Mouse (Mus musculus) ES-E14 (cell line): ENCODE data around the gene 1700011M02Rik.

Experiments used
- ZC3H11A ChIP-seq: IDR thresholded peaks from 2 replicates; pipeline ENCODE4 v1.6.1; 2012; ENCODE audit warnings: low read depth, mild to moderate bottlenecking, inconsistent platforms, low read length, borderline replicate concordance
- ZNF384 ChIP-seq: IDR thresholded peaks from 2 replicates; pipeline ENCODE4 v1.6.1; 2012; ENCODE audit warnings: low read depth, low read length, inconsistent platforms

DNA sequence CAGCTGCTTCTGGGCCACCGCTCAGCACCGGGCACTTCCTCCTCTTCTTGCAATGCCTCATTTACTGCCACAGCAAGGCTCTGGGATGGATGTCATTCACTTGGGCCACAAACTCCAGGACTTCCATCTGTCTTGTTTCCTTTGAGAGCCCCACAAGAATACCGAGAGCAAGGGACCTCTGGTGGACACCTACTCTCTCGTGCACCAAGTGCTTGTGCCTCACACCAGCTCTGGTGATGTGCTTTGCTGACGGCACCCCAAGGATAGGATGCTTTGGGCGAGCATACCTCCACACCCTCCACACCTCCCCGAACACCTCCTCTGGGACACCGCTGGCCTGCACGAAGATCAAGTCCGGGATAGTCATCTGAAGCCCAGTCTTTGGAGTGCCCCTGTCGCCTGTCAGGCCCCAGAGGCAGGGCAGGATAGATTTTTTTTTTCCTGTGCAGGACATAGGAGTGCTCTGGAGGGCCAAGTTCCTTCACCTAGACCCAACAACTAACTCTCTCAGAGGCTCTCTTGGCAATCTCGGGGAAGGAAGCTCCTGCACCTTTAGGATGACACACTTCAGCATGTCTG is 24.4 kb downstream of the 1700011M02Rik start:
- TF ChIP-seq ZC3H11A (no peak), ZNF384 (no peak)
